Mouse (Mus musculus): Measurements from ENCODE around the gene Insl6.

DNA sequence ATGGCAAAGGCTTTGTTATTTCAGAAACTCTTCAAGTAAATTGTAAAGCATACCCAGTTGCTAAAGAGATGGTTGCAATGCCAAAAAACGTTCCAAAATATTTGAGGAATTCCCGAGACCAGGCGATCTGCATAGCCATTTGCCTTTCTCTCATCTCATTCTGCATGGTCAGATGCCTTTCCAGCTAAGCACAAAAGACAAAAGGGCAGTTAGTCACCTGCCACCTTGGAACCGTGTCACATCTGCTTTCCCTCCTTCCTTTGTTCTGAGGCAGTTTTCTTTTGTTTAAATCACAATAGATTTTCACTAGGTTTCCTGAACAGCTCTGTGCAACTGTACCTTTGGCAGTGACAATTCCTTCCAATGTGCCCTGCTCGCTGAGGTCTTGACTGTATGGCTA is 25.8 kb upstream of the Insl6 start:
- no peak for TF ChIP-seq POLR2A (IDR thresholded peaks at IDR 0.05; ENCODE audit: control insufficient read depth, low read depth, low read length)
- TF ChIP-seq CTCF (IDR thresholded peaks at IDR 0.05; ENCODE audit: control insufficient read depth, insufficient read depth, insufficient replicate concordance, low read depth, low read length): no peak

Data from testis, adult 2 months (tissue).